Mouse (Mus musculus): ENCODE results near the gene Slc7a5.

Slc7a5 gene

GRCm38 (mm10) chr8:121884181-121884580 is 23.3 kb downstream of the Slc7a5 start:
- DNase-seq (ENCODE audit: low spot score in 2 of 2): no peak

- DNase-seq (ENCODE audit: low spot score in 2 of 2): no peak
These were observed 25.6 kb downstream of the Slc7a5 start for GRCm38 (mm10) chr8:121881921-121882320.

GRCm38 (mm10) chr8:121880818-121881217 is 26.7 kb downstream of the Slc7a5 start:
- no peak for DNase-seq (ENCODE audit: low spot score in 2 of 2)

GRCm38 (mm10) chr8:121879712-121880111 is 27.8 kb downstream of the Slc7a5 start:
- DNase-seq (ENCODE audit: low spot score in 2 of 2): no peak

- DNase-seq (ENCODE audit: low spot score in 2 of 2): no peak
These were observed 29.5 kb downstream of the Slc7a5 start for GRCm38 (mm10) chr8:121877828-121878480.

GRCm38 (mm10) chr8:121877212-121877611 is 30.3 kb downstream of the Slc7a5 start:
- DNase-seq (ENCODE audit: low spot score in 2 of 2): no peak

- DNase-seq (ENCODE audit: low spot score in 2 of 2): no peak
These were observed 32.0 kb downstream of the Slc7a5 start for GRCm38 (mm10) chr8:121875517-121875916.

- DNase-seq (ENCODE audit: low spot score in 2 of 2): no peak
These were observed 32.4 kb downstream of the Slc7a5 start for GRCm38 (mm10) chr8:121875045-121875444.

GRCm38 (mm10) chr8:121874031-121874430 is 33.5 kb downstream of the Slc7a5 start:
- no peak for DNase-seq (ENCODE audit: low spot score in 2 of 2)

- no peak for DNase-seq (ENCODE audit: low spot score in 2 of 2)
These were observed 35.6 kb downstream of the Slc7a5 start for GRCm38 (mm10) chr8:121871833-121872440.

GRCm38 (mm10) chr8:121870190-121870589 is 37.3 kb downstream of the Slc7a5 start:
- DNase-seq (ENCODE audit: low spot score in 2 of 2): no peak

GRCm38 (mm10) chr8:121868896-121869295 is 38.6 kb downstream of the Slc7a5 start:
- no peak for DNase-seq (ENCODE audit: low spot score in 2 of 2)

- no peak for DNase-seq (ENCODE audit: low spot score in 2 of 2)
These were observed 39.3 kb downstream of the Slc7a5 start for GRCm38 (mm10) chr8:121868196-121868595.

- no peak for DNase-seq (ENCODE audit: low spot score in 2 of 2)
These were observed 42.1 kb downstream of the Slc7a5 start for GRCm38 (mm10) chr8:121865356-121865755.

GRCm38 (mm10) chr8:121861806-121862548 is 45.5 kb downstream of the Slc7a5 start:
- DNase-seq (ENCODE audit: low spot score in 2 of 2): no peak

GRCm38 (mm10) chr8:121861276-121861675 is 46.2 kb downstream of the Slc7a5 start:
- no peak for DNase-seq (ENCODE audit: low spot score in 2 of 2)

GRCm38 (mm10) chr8:121857747-121858146 is 49.7 kb downstream of the Slc7a5 start:
- no peak for DNase-seq (ENCODE audit: low spot score in 2 of 2)

GRCm38 (mm10) chr8:121857331-121857730 is 50.2 kb downstream of the Slc7a5 start:
- no peak for DNase-seq (ENCODE audit: low spot score in 2 of 2)

- DNase-seq (ENCODE audit: low spot score in 2 of 2): no peak
These were observed 51.3 kb downstream of the Slc7a5 start for GRCm38 (mm10) chr8:121856071-121856746.

GRCm38 (mm10) chr8:121853586-121853985 is 53.9 kb downstream of the Slc7a5 start:
- no peak for DNase-seq (ENCODE audit: low spot score in 2 of 2)

GRCm38 (mm10) chr8:121852464-121852863 is 55.0 kb downstream of the Slc7a5 start:
- DNase-seq (ENCODE audit: low spot score in 2 of 2): no peak

GRCm38 (mm10) chr8:121851716-121852115 is 55.8 kb downstream of the Slc7a5 start:
- DNase-seq (ENCODE audit: low spot score in 2 of 2): no peak
